Mouse (Mus musculus) erythroblast, embryonic 14.5 days (primary cell): ENCODE measurements around the gene Klc4.

Experiments used
- GATA1 ChIP-seq: IDR thresholded peaks from 2 replicates; pipeline ENCODE4 v1.6.1; 2012; ENCODE audit warnings: low read length, inconsistent platforms, mixed read lengths
- TAL1 ChIP-seq: IDR thresholded peaks from 3 replicates; pipeline ENCODE4 v1.6.1; 2012; ENCODE audit warnings: low read length, inconsistent platforms, mixed read lengths

DNA sequence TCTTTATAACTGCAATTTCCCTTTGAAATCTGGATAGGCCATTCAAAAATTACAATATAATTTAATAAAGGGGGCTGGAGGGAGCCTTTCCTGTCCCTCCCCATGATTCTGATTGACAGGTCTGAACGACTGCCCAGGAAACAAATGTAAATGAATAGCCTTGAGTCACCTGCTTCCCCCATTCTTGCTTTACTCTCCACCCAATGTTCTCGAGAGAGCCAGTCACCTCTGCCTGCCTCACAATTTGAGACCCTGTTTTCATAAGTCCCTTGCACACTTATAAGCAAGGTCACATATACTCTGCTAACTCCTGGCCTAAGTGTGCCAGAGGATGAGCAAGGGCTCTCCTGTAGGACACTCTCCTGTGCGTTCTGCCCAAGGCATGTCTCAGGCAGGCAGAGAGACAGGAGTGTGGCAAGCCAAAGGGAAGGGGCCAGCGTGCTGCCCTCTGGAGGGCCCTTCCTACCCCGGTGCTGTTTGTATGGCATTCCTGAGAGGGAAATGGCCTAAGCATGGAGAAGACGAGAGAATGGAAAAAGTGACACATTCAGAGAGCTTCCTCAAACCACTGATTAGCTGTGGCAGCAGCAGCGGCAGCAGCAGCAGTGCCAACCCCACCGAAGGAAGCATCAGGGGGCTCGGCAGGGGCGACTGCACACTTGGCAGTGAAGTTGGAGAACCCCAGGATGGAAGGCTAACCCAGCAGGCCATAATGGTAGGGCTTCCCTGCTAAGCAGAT, 21.8 kb downstream of the Klc4 start:
- TF ChIP-seq GATA1 (no peak), TAL1 (no peak)
